Mouse (Mus musculus) spleen, adult 2 months (tissue): Measurements from ENCODE around the gene Tia1. TPM values are rescaled to one million over a fixed set of nuclear protein-coding genes. Genes with fewer than 3 reads are reported as not detected.

Experiments used
- DNase-seq, 2 experiments: peaks; one replicate each; pipeline versions ENCODE4 v3.0.0 to v3.0.0-alpha.2; 2012 to 2021; ENCODE audit warnings: low spot score in 2 of 2, low read depth in 1 of 2
- H3K27ac ChIP-seq: fragments of 200-500 bp; 2 replicates; pipeline ENCODE4 v1.5.1; 2012; ENCODE audit warnings: low read length, inconsistent platforms; ENCODE audit not compliant: insufficient read depth
- H3K27me3 ChIP-seq: fragments of 200-500 bp; 2 replicates; pipeline ENCODE4 v1.6.1; 2012; ENCODE audit warnings: mild to moderate bottlenecking, moderate library complexity, low read length, inconsistent platforms; ENCODE audit not compliant: control insufficient read depth, insufficient read depth
- H3K36me3 ChIP-seq: fragments of 200-500 bp; 2 replicates; pipeline ENCODE4 v1.6.1; 2012; ENCODE audit warnings: mild to moderate bottlenecking, low read length, inconsistent platforms; ENCODE audit not compliant: control insufficient read depth, insufficient read depth
- H3K4me1 ChIP-seq: fragments of 200-500 bp; 2 replicates; pipeline ENCODE4 v1.6.1; 2011; ENCODE audit warnings: inconsistent platforms; ENCODE audit not compliant: control insufficient read depth, insufficient read depth, insufficient read length
- H3K4me3 ChIP-seq: fragments of 200-500 bp; 2 replicates; pipeline ENCODE4 v1.5.1; 2011; ENCODE audit warnings: mild to moderate bottlenecking, inconsistent platforms; ENCODE audit not compliant: insufficient read depth, insufficient read length; ENCODE audit errors: extremely low read depth
- CTCF ChIP-seq: fragments of 200-500 bp; IDR thresholded peaks from 2 replicates; pipeline ENCODE4 v1.5.1; 2011; ENCODE audit warnings: mild to moderate bottlenecking, inconsistent platforms; ENCODE audit not compliant: insufficient read depth, insufficient read length, insufficient replicate concordance; ENCODE audit errors: extremely low read depth
- POLR2A ChIP-seq: fragments of 200-500 bp; IDR thresholded peaks from 2 replicates; pipeline ENCODE4 v1.6.1; 2011; ENCODE audit warnings: low read depth, low read length, inconsistent platforms
- WGBS: fragments of 180-500 bp; shearing (Covaris S2); methylation state at CpG from one replicate; pipeline ENCODE4 v1.1.7; 2018; 5-methylcytosine and 5-hydroxymethylcytosine counted together
- polyA plus RNA-seq: library from polyadenylated mRNA; depleted of rRNA; stranded (reverse); fragments of >200 nt; gene quantifications from 2 replicates; pipeline ENCODE4 v1.2.3, GENCODE M21; 2012

The Tia1 gene
- polyA plus RNA-seq, 1 experiment = 15.4 TPM

DNA sequence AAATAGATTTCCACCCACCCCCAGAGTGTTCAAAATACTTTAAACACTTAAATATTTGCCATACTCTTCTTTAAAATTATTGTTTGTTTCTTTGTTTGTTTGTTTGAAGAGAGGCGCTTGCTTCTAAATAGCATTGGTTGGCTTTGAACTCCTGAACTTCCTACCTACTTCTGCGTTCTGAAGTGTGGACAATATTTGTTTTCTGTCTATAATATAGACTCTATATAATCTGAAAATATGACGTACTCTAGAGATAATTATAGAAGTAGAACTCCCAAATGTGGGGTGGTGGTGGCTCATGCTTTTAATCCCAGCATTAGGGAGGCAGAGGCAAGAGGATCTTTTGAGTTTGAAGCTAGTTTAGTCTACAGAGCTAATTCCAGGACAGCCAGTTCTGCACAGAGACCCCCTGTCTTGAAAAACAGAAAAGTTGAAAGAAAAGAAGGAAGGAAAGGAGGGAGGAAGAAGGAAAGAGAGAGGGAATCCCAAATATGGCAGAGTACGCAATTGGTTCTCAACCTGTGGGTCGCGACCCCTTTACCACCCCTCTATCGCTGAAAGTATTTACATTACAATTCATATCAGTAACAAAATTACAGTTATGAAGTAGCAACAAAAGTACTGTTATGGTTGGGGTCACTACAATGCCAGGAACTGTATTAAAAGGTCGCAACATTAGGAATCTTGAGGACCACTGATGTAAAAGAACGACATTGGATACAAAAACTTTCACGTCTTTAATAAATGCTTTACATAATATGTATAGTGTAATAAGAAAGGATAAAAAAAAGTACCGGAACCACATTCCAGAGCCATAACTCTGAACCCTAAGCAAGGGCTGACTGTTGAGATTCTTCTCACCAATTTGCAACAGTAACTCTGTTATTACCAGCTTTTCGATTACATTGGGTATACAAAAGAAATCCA, 1.1 kb upstream of the Tia1 start:
- H3K36me3 ChIP-seq = peaks cover 3% of the 10 kb centered on the region; the same call in 1 of the 2 replicates
- peaks cover 3% of the 10 kb centered on the region; the same call in 1 of the 2 replicates for H3K4me1 ChIP-seq
- TF ChIP-seq CTCF (no peak), POLR2A (no peak)
- no peaks in the 10 kb centered on the region for H3K27me3 ChIP-seq
- no peak overlapping the region for H3K4me3 ChIP-seq
- no peak overlapping the region for H3K27ac ChIP-seq
- WGBS = 53% methylated on average over 12 of the region's 12 CpGs
- DNase-seq = no peak

DNA sequence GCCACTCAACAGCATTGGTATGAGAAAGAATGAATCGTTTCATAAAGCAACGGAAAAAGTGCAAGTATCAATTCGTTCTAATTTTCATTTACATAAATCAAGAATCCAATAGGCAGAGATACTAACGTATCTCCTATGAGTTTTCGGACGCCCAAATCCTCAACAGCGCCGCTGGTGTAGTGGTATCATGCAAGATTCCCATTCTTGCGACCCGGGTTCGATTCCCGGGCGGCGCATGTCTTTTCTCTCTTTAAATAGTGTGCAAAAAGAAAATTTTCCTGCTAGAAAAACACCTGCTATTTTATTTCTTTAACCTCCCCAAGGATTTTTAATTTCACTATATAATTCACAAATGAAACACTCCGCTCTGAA, 305 bp upstream of the Tia1 start:
- H3K4me3 ChIP-seq = peak overlapping the region; percentile 27
- no peak for TF ChIP-seq CTCF
- WGBS = 1% methylated on average over 15 of the region's 15 CpGs
- H3K36me3 ChIP-seq = peaks cover 3% of the 10 kb centered on the region; the same call in 1 of the 2 replicates
- DNase-seq = peak in 1 of 2 experiments; percentile 76
- no peaks in the 10 kb centered on the region for H3K27me3 ChIP-seq
- peaks cover 3% of the 10 kb centered on the region; the same call in 1 of the 2 replicates for H3K4me1 ChIP-seq
- H3K27ac ChIP-seq = no peak overlapping the region

DNA sequence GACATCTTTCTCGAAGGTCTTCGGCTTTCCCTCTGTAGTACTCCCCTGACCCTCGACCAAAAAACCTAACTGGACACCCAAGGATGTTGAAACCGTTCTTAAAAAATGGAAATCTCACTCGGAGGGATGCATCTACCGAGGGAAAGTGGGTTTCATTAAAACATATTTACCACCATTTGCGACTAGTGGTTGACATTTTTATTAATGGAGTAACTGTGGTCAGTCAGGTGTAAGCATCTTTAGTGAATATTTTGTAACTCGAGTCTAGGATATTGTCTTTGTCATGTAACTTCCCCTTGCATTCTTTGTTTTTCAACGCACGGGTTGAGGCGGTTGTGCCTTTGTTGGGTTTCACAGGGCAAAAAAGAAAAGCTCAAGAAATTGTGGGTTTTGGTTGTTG, 977 bp downstream of the Tia1 start:
- Histone ChIP-seq H3K4me3 (peak overlapping the region; percentile 88), H3K36me3 (peaks cover 3% of the 10 kb centered on the region; the same call in 1 of the 2 replicates), H3K4me1 (peaks cover 3% of the 10 kb centered on the region; the same call in 1 of the 2 replicates), H3K27me3 (no peaks in the 10 kb centered on the region), H3K27ac (no peak overlapping the region; the same call in 1 of the 2 replicates)
- under 1% methylated on average over 11 of the region's 11 CpGs for WGBS
- TF ChIP-seq POLR2A = no peak
- TF ChIP-seq CTCF = no peak
- DNase-seq = no peak

DNA sequence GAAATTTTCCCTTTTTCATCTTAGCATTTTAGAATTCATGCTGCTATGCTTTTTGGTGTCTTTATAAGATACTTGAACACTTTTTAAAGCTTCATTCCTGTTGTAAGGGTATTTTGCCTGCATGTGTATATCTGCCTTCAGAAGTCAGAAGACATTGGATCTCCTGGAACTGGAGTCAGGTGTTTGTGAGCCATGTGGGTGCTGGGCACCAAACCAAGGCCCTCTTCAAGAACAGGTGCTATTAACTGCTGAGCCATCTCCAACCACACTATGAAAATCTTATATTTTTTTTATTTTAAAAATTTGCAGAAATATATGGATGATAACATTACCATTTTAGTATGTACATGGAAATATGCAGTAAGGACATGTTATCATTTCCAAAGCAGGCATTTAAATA, 2.3 kb downstream of the Tia1 start:
- Histone ChIP-seq H3K4me1 (peaks cover 3% of the 10 kb centered on the region; the same call in 1 of the 2 replicates), H3K27me3 (no peaks in the 10 kb centered on the region), H3K4me3 (no peak overlapping the region), H3K36me3 (peaks cover 3% of the 10 kb centered on the region; the same call in 1 of the 2 replicates), H3K27ac (no peak overlapping the region)
- TF ChIP-seq POLR2A (no peak), CTCF (no peak)
- DNase-seq = no peak

DNA sequence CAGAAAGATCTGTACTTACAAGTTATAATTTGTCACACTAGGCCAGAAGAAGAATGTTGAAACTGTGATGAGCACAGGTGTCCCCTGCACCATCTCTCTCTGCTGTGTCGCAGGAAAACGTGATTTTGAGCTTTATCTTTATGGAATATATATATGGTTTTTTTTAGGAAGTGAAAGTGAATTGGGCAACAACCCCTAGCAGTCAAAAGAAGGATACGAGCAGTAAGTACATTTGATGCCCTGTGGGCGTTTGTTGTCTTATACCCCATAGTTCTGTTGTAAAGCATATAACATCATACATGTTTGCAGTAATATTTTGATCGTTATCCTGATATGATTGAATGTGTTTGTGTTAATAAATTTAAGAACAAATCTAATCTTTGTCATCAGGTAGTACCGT, 14.7 kb downstream of the Tia1 start:
- TF ChIP-seq CTCF (no peak), POLR2A (no peak)
- H3K27ac ChIP-seq = no peak overlapping the region
- H3K27me3 ChIP-seq = no peaks in the 10 kb centered on the region
- no peaks in the 10 kb centered on the region for H3K4me1 ChIP-seq
- no peak overlapping the region for H3K4me3 ChIP-seq
- DNase-seq = no peak
- 64% methylated on average over 6 of the region's 6 CpGs for WGBS
- H3K36me3 ChIP-seq = peaks cover 33% of the 10 kb centered on the region

DNA sequence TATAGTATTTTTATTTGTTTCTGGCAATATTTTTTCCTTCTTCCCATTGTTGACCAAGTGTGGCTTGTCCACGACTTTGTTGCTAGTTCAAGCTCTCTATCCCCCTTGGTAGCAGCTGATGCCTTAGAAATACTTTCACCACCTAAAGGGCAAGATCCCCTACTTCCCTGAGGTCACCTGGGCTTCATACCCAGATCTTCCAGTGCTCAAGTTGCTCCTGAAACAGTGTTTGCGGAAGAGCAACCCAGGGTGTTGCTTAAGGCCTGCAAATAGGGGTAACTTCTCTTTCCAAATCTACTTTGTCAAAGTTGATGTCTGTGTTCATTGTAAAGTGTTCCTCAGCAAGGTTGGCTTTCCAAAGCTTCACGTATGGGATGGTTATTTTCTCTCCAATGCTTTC, 15.2 kb downstream of the Tia1 start:
- H3K4me1 ChIP-seq = no peaks in the 10 kb centered on the region
- H3K27ac ChIP-seq = no peak overlapping the region
- H3K4me3 ChIP-seq = no peak overlapping the region
- 90% methylated on average over 3 of the region's 3 CpGs for whole genome bisulfite sequencing
- DNase-seq = no peak
- H3K36me3 ChIP-seq = peaks cover 35% of the 10 kb centered on the region
- no peak for TF ChIP-seq CTCF
- no peak for TF ChIP-seq POLR2A
- no peaks in the 10 kb centered on the region for H3K27me3 ChIP-seq

DNA sequence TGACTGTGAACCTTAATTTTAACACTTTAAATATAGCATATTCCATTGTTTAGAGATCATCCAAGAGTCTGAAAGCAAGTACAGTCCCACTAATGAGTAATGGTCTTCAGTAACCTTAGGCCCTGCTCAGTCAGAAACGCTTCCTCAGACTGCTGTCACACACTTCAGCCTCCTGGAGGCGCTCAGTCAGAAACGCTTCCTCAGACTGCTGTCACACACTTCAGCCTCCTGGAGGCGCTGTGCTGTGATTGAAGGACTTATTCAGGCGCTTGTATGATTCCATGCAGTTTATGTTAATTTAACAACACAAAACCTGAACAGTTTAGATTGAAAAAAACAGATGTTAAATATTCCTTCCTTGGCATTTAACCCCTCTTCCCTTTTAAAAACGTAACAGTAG, 16.5 kb downstream of the Tia1 start:
- TF ChIP-seq POLR2A (no peak), CTCF (peak; percentile 3; the same call in 1 of the 2 replicates)
- H3K27ac ChIP-seq = no peak overlapping the region
- H3K27me3 ChIP-seq = no peaks in the 10 kb centered on the region
- H3K4me3 ChIP-seq = no peak overlapping the region
- H3K4me1 ChIP-seq = no peaks in the 10 kb centered on the region
- peaks cover 38% of the 10 kb centered on the region for H3K36me3 ChIP-seq
- no peak for DNase-seq
- 93% methylated on average over 6 of the region's 6 CpGs for WGBS
